ENCODE assay signal across 15 mouse cellular contexts in the genomic region with DNA sequence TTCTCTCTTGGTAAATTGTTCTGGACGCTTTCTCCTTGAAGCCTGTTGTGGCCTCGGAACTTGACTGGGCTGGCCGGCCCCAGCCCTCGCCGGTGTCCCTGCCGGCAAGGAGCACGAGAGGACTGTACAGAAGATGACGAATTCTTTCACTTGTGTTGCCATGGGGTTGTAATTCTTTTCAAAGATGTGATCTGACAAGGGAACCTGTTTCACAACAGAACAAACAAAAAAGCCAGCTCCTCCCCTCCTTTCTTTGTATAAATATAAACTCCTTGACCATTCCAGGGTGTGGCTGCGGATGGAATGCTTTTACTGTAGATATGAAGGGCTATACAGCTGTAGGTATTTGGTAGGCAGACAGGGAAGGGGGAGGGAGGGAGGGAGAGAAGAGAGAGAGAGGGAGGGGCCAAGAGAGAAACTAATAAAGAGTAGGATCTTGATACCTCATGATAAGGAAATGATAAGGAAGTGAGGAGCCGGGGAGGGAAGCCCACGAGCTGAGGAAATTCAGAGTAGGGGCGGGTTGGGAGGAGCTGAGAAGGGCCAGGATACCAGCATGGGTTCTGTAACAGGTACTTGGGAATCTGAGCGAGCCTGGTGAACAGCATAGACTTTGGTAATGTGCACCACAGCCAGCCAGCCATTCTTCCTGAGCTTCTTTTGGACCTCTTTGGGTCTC. TPM values are rescaled to one million over a fixed set of nuclear protein-coding genes. Genes with fewer than 3 reads are reported as not detected.
DNase-seq lines count a peak whose midpoint lies in the region; ATAC-seq lines count a peak whose summit lies in the region.
"Had no signal": no experiment of that assay in that cellular context is flagged by ENCODE, and none has a peak within 500 bp of the region (broad histone marks: within the 10 kb centered on the region; RNA-seq: fewer than 3 reads in every experiment).

No protein-coding gene starts in this region.

- no peak overlapping the region for H3K9ac ChIP-seq in intestine, embryonic 16.5 days (ENCODE audit: low read depth, low read length)
- H3K9ac ChIP-seq: hindbrain, embryonic 13.5 days; liver, embryonic 13.5 days; midbrain, embryonic 12.5 days had no signal

- H3K9me3 ChIP-seq in megakaryocyte, embryonic 14.5 days: no peaks in the 10 kb centered on the region
- no peaks in the 10 kb centered on the region for H3K9me3 ChIP-seq in intestine, embryonic 16.5 days (ENCODE audit: control insufficient read depth, low read length)
- H3K9me3 ChIP-seq: hindbrain, embryonic 13.5 days; liver, embryonic 13.5 days; midbrain, embryonic 12.5 days had no signal

- H3K4me3 ChIP-seq in megakaryocyte, embryonic 14.5 days (replicated peaks): peak overlapping the region; percentile 64
- no peak overlapping the region for H3K4me3 ChIP-seq in intestine, embryonic 16.5 days (ENCODE audit: low read length)
- H3K4me3 ChIP-seq: hindbrain, embryonic 13.5 days; liver, embryonic 13.5 days; midbrain, embryonic 12.5 days had no signal

- no peaks in the 10 kb centered on the region for H3K36me3 ChIP-seq in megakaryocyte, embryonic 14.5 days (replicated peaks; ENCODE audit: low read length)
- no peaks in the 10 kb centered on the region for H3K36me3 ChIP-seq in intestine, embryonic 16.5 days (ENCODE audit: control insufficient read depth, insufficient read depth, low read length)
- H3K36me3 ChIP-seq: hindbrain, embryonic 13.5 days; liver, embryonic 13.5 days; midbrain, embryonic 12.5 days had no signal

- WGBS in intestine, embryonic 16.5 days: 55% methylated on average over 13 of the region's 13 CpGs

- peaks cover 15% of the 10 kb centered on the region for H3K27me3 ChIP-seq in megakaryocyte, embryonic 14.5 days (replicated peaks)
- no peaks in the 10 kb centered on the region for H3K27me3 ChIP-seq in intestine, embryonic 16.5 days (replicated peaks; ENCODE audit: control insufficient read depth, insufficient read depth, low read length)
- H3K27me3 ChIP-seq: liver, embryonic 13.5 days; midbrain, embryonic 12.5 days had no signal

- peaks cover 65% of the 10 kb centered on the region for H3K4me1 ChIP-seq in megakaryocyte, embryonic 14.5 days
- peaks cover 29% of the 10 kb centered on the region for H3K4me1 ChIP-seq in intestine, embryonic 16.5 days (ENCODE audit: control insufficient read depth, insufficient read depth, low read length)

- peak; percentile 86 for DNase-seq in lung, postnatal 36 days
- no peak for DNase-seq in c-Kit-positive CD71-positive TER-119-positive erythroid progenitor cells, embryonic 14.5 days (ENCODE audit: low spot score)
- DNase-seq: cerebellum, adult 9-10 months; gastrocnemius, postnatal 25 days; liver, embryonic 13.5 days; thymus, postnatal 4 days had no signal

- no peak for ATAC-seq in megakaryocyte, adult 5-6 weeks (ENCODE audit: poor library complexity, severe bottlenecking)
- ATAC-seq in intestine, embryonic 16.5 days: peak; percentile 82
- no peak for ATAC-seq in cerebellum, adult (ENCODE audit: insufficient number of reproducible peaks, low FRiP score, low TSS enrichment)
- ATAC-seq in CD4-positive, CD25-positive, alpha-beta regulatory T cell, adult 4 months: no peak

- peak overlapping the region; percentile 70 for H3K27ac ChIP-seq in intestine, embryonic 16.5 days (ENCODE audit: low read length)
- H3K27ac ChIP-seq: hindbrain, embryonic 13.5 days; kidney, postnatal 0 days; liver, embryonic 13.5 days; midbrain, embryonic 12.5 days had no signal

- peak overlapping the region; percentile 36; the same call in 1 of the 2 replicates for H3K4me2 ChIP-seq in intestine, embryonic 16.5 days (ENCODE audit: low read depth, low read length)
- H3K4me2 ChIP-seq: hindbrain, embryonic 13.5 days; liver, embryonic 13.5 days; midbrain, embryonic 12.5 days had no signal

RNA-seq across cellular contexts. Expression of a gene that starts 16.1 kb away (rescaled TPM):
- 47.3 and 132 TPM in 2 replicates for polyA plus RNA-seq in megakaryocyte, embryonic 14.5 days (2012; ENCODE audit: insufficient read depth, low replicate concordance)
- 9.3 and 14.7 TPM in 2 replicates for total RNA-seq in megakaryocyte, adult 5-6 weeks (2015)
- total RNA-seq in megakaryocyte, adult 5-6 weeks (2017): 12.8 and 17.2 TPM in 2 replicates
- polyA plus RNA-seq in intestine, embryonic 16.5 days (2015; fragmentation: Nextera tagmentation; extraction: Ambion mirVana): 104 and 108 TPM in 2 replicates
- 10 to 100 TPM; 11.0 to 14.3 TPM for polyA plus RNA-seq in CD4-positive, CD25-positive, alpha-beta regulatory T cell, adult 4 months (2017; shearing (Covaris generic))

RNA-seq across cellular contexts. Expression of a gene that starts 22.7 kb away (rescaled TPM):
- not detected in 2 replicates for polyA plus RNA-seq in megakaryocyte, embryonic 14.5 days (2012; ENCODE audit: insufficient read depth, low replicate concordance)
- not detected in 2 replicates for total RNA-seq in megakaryocyte, adult 5-6 weeks (2015)
- total RNA-seq in megakaryocyte, adult 5-6 weeks (2017): not detected in 2 replicates
- 0.76 TPM in 2 replicates for polyA plus RNA-seq in intestine, embryonic 16.5 days (2015; fragmentation: Nextera tagmentation; extraction: Ambion mirVana)
- not detected for polyA plus RNA-seq in CD4-positive, CD25-positive, alpha-beta regulatory T cell, adult 4 months (2017; shearing (Covaris generic))
- total RNA-seq: left cerebral cortex, postnatal 25 days had no signal

RNA-seq across cellular contexts. Expression of a gene that starts 23.3 kb away (rescaled TPM):
- polyA plus RNA-seq in megakaryocyte, embryonic 14.5 days (2012; ENCODE audit: insufficient read depth, low replicate concordance): 217 and 285 TPM in 2 replicates
- total RNA-seq in megakaryocyte, adult 5-6 weeks (2015): 34.3 and 35.6 TPM in 2 replicates
- 25.4 and 41.7 TPM in 2 replicates for total RNA-seq in megakaryocyte, adult 5-6 weeks (2017)
- polyA plus RNA-seq in intestine, embryonic 16.5 days (2015; fragmentation: Nextera tagmentation; extraction: Ambion mirVana): 228 and 239 TPM in 2 replicates
- polyA plus RNA-seq in CD4-positive, CD25-positive, alpha-beta regulatory T cell, adult 4 months (2017; shearing (Covaris generic)): 10 to 100 TPM; 67.0 to 68.0 TPM

RNA-seq across cellular contexts. Expression of a gene that starts 40.3 kb away (rescaled TPM):
- 12.1 and 61.1 TPM in 2 replicates for polyA plus RNA-seq in megakaryocyte, embryonic 14.5 days (2012; ENCODE audit: insufficient read depth, low replicate concordance)
- 14.1 and 15.1 TPM in 2 replicates for total RNA-seq in megakaryocyte, adult 5-6 weeks (2015)
- total RNA-seq in megakaryocyte, adult 5-6 weeks (2017): 9.1 and 10.8 TPM in 2 replicates
- polyA plus RNA-seq in intestine, embryonic 16.5 days (2015; fragmentation: Nextera tagmentation; extraction: Ambion mirVana): 32.6 and 38.9 TPM in 2 replicates
- polyA plus RNA-seq in CD4-positive, CD25-positive, alpha-beta regulatory T cell, adult 4 months (2017; shearing (Covaris generic)): 10 to 100 TPM; 34.8 to 44.8 TPM

RNA-seq across cellular contexts. Expression of a gene that starts 41.8 kb away (rescaled TPM):
- 227 and 338 TPM in 2 replicates for polyA plus RNA-seq in megakaryocyte, embryonic 14.5 days (2012; ENCODE audit: insufficient read depth, low replicate concordance)
- 79.7 and 83.0 TPM in 2 replicates for total RNA-seq in megakaryocyte, adult 5-6 weeks (2015)
- total RNA-seq in megakaryocyte, adult 5-6 weeks (2017): 18.3 and 30.5 TPM in 2 replicates
- polyA plus RNA-seq in intestine, embryonic 16.5 days (2015; fragmentation: Nextera tagmentation; extraction: Ambion mirVana): 119 and 129 TPM in 2 replicates
- 100 to 1,000 TPM; 114 to 126 TPM for polyA plus RNA-seq in CD4-positive, CD25-positive, alpha-beta regulatory T cell, adult 4 months (2017; shearing (Covaris generic))
